Mouse (Mus musculus) embryo, embryonic 10.5 days (tissue): ENCODE measurements around the gene Ctnnd1.

Experiments
- DNase-seq: peaks from one replicate; pipeline ENCODE4 v3.0.0-alpha.2; 2015; ENCODE audit warnings: low spot score

The Ctnnd1 gene

GRCm38 (mm10) chr2:84650464-84651195 is at the start of gene Ctnnd1:
Gene Ctnnd1, minus strand, starts transcription at chr2:84650765.
- DNase-seq: peak; percentile 94

- no peak for DNase-seq
Observed at GRCm38 (mm10) chr2:84695007-84695695, 44.6 kb upstream of the Ctnnd1 start.

DNA sequence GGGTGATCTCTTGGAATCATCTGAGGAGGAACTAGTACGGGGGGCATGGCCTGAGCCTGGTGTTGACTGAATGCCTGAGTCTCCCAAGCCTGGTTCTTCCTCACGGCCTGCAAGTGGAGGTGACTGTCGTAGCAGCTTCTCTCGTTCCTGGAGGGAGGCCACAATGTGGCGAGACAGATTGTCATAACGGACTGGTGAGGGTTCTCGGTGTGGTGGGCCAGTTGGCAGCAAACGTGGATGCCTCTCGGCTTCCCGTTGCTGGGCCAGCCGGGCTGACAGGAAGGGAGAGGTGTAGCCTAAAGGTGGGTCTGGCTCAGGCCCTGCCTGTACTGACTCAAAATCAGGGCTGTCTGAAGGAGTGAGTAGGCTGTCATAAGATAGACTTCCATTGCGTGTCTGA is 39.5 kb upstream of the Ctnnd1 start:
- DNase-seq: no peak

GRCm38 (mm10) chr2:84688080-84688844 is 37.7 kb upstream of the Ctnnd1 start:
- no peak for DNase-seq

DNA sequence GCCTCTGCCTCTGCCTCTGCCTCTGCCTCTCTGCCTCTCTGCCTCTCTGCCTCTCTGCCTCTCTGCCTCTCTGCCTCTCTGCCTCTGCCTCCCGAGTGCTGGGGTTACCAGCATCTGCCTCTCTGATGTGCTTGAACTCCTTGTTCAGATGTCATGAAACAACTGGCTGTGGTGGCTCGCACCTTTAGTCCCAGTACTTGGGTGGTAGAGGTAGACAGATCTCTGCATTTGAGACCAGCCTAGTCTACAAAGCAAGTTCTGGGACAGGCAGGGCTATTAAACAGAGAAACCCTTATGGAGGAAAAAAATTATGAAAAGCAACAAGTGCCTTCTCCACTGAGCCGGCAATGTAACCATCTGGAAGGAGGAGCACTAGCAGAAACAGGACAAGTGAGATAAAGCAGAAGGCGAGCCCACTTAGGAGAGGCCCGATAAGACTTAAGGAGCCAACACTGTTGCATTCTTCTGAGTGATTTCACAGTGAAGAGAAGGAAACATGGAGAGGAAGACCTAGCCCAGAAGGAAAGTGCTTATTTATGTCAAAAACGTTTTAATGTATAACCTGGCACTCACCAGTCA is 32.1 kb upstream of the Ctnnd1 start:
- no peak for DNase-seq

GRCm38 (mm10) chr2:84679016-84679415 is 28.5 kb upstream of the Ctnnd1 start, which contains the start of gene Tmx2:
Gene Tmx2, minus strand, starts transcription at chr2:84679140.
- no peak for DNase-seq

GRCm38 (mm10) chr2:84677968-84678880 is 27.7 kb upstream of the Ctnnd1 start, which contains the start of the genes Gm28635 and Med19:
Gene Gm28635, minus strand, starts transcription at chr2:84678041.
Gene Med19, plus strand, starts transcription at chr2:84678402.
- DNase-seq: peak; percentile 100

GRCm38 (mm10) chr2:84677270-84677967 is 26.9 kb upstream of the Ctnnd1 start:
- peak; percentile 59 for DNase-seq

- DNase-seq: peak; percentile 7
Observed at GRCm38 (mm10) chr2:84671535-84671934, 21.0 kb upstream of the Ctnnd1 start.

GRCm38 (mm10) chr2:84670569-84670933 is 20.0 kb upstream of the Ctnnd1 start, which contains the start of gene Selenoh:
Gene Selenoh, minus strand, starts transcription at chr2:84670770.
- DNase-seq: peak; percentile 99

DNA sequence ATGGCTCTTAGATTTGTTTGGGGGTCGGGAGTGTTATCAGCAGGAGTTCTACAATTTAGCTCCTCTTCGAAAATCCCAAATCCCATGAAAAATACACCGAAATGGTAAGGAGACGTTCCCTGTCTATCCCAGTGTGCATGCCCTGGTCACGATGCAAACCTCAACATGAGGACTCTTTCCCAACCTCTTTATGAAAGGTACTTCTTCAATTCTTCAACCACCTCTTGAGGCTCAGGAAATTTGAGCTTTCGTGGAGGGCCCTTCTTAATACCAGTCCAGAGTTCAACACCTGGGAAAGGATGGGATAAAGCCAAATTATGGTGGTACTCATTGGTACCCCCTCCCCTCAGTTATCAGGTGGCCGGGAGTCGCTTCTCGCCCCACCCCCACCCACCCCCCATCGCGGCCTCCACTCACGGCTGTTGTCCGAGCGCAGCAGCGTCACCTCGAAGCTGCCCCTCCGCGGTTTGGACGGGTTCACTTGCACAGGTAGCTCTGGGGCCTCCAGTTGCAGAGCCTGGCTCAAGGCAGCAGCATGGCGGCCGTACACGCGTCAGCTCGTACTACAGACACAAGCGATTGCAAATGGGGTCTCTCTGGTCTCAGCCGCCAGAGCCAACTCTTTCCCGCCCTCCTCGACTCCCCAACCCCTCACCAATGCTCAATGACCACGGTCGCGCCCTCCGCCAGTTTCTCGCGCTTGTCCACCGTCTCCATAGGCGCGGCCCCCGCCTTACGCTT is 19.4 kb upstream of the Ctnnd1 start:
- DNase-seq: peak; percentile 18

- no peak for DNase-seq
Observed at GRCm38 (mm10) chr2:84666081-84666480, 15.5 kb upstream of the Ctnnd1 start.

GRCm38 (mm10) chr2:84662866-84663265 is 12.3 kb upstream of the Ctnnd1 start:
- peak; percentile 75 for DNase-seq

DNA sequence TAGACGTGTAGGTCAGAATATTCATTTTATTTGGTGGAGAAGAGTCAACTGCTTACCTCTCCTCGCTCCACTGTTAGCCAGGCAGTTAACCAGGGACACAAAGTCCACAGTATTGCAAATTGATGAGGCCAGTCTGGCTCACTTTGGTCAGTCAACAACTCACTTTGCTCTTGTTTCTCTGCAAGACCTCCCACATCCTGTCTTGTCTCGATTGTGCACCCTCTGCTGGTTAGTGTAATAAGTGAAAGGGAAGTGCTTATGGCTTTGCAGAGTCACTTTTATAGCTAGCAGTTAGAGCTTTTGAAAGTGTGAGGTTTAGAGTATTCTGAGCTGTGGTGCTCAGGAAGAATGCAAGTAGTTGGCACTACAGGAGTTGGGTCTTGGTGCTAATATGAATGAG is 9.7 kb upstream of the Ctnnd1 start:
- DNase-seq: peak; percentile 52

- DNase-seq: no peak
Observed at GRCm38 (mm10) chr2:84658806-84659205, 8.2 kb upstream of the Ctnnd1 start, which contains the start of gene Btbd18. Gene Btbd18, plus strand, starts transcription at chr2:84659079.

DNA sequence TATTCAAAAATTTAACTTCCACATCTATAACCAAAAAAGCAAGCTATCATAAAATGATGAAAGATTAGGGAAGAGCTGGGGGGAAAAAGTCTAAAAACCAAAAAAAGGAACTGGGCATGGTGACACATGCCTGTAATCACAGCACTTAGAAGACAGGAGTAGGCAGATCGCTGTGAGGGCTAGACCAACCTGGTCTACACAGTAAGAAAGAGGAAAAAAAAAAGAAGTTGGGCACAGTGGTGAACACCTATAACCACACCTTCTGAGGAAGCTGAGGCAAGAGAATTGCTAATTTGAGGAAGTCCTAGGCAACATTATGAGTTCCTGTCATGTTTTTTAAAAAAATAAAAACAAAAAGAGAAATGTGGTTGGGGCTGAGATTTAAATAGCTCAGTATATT is 5.3 kb upstream of the Ctnnd1 start:
- DNase-seq: no peak

DNA sequence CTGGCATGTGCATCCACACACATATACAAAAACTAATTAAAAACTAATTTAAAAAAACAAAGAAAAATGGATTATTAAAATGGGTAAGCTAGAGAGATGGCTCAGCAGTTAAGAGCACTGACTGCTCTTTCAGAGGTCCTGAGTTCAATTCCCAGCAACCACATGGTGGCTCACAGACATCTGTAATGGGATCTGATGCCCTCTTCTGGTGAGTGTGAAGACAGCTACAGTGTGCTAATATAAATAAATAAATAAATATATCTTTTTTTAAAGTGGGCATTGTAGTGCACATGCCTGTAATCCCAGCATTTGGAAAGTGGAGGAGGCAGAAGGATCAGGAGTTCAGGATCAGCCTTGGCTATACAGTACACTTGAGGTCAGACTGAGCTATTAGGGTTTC is 2.8 kb upstream of the Ctnnd1 start:
- no peak for DNase-seq

DNA sequence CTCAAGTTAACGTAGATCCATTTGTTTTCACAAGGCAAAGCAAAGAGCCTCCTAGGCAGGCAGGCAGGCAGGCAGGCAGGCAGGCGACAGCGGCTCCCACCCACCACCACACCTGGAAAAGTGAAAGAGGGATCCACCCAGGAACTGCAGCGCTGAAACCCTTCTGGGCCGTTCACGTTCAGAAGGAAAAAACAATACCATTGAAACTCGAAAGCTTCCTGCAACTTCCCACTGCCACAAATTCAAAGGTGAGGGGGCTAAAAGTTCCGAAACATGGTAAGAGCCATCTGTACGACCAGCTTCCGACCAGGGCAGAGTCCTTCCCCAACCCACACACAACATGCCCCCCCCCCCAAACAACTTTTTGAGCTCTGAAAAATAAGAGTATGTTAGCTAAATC is 891 bp downstream of the Ctnnd1 start:
- peak; percentile 56 for DNase-seq

DNA sequence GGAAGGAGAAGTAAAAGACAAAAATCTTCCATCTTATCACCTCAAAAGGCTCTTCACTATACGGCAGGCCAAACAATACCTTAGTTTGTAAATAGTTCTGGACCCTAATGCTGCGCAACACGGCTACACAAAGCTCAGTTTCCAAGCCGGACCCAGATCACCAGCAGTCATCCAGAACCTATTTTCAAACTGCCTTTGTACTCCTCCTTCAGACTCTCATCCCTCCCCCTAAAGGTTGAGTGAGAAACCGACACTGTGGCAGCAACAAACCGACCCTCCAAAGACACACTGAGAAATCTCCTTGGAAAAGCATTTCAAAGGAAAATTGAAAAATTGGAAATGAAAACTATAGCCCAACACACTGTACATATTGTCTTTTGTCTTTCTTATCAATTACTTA is 2.2 kb downstream of the Ctnnd1 start:
- peak; percentile 56 for DNase-seq
